Mouse (Mus musculus) left cerebral cortex, postnatal 25 days (tissue): Measurements from ENCODE around the gene Dagla. TPM values are rescaled to one million over a fixed set of nuclear protein-coding genes. Genes with fewer than 3 reads are reported as not detected.

Experiments
- DNase-seq, 2 experiments: peaks; one replicate each; pipeline ENCODE4 v3.0.0; 2022; ENCODE audit warnings: low spot score in 2 of 2, mixed read lengths in 1 of 2
- intact Hi-C: fragments of 180-260 bp; cut with DNase I; formaldehyde crosslinking; loops from one replicate; pipeline ENCODE4 v1.15.1; 2025
- total RNA-seq, 2 experiments: library from RNA; stranded (reverse); gene quantifications; 2 replicates each; pipeline ENCODE4 v1.2.3; 2021

The Dagla gene
- total RNA-seq, 2 experiments from 2014 or later: 90.4 to 91.2 TPM

DNA sequence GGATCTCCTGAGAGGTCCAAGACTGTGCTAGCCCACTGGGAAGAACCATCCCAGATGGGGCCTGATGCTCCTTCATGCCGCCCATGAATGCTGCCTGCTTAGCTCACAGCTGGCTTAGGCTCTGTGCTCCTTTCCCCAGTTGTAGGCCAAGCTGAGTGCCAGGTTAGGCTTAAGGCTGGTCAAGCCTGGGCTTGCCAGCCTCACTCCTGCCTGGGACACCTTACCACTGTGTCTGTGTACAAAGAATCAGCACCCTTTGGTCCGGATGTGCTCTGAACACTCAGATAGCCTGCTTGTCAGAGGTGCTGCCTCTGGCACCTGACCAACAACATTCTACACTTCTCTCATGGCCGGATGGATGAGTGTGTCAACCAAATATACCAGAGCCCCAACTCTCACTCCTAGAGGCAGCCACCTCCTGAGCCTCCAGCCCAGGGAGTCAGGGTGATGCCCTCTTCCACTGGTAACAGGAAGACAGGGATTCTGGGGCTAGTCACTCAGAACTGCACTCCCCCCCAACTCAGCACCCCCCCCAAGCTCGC lies 15.0 kb downstream of the Dagla start:
- intact Hi-C loops: loop anchor here (2.0 kb wide), 1 partner anchor 17 kb away; no protein-coding TSS in a partner anchor

DNA sequence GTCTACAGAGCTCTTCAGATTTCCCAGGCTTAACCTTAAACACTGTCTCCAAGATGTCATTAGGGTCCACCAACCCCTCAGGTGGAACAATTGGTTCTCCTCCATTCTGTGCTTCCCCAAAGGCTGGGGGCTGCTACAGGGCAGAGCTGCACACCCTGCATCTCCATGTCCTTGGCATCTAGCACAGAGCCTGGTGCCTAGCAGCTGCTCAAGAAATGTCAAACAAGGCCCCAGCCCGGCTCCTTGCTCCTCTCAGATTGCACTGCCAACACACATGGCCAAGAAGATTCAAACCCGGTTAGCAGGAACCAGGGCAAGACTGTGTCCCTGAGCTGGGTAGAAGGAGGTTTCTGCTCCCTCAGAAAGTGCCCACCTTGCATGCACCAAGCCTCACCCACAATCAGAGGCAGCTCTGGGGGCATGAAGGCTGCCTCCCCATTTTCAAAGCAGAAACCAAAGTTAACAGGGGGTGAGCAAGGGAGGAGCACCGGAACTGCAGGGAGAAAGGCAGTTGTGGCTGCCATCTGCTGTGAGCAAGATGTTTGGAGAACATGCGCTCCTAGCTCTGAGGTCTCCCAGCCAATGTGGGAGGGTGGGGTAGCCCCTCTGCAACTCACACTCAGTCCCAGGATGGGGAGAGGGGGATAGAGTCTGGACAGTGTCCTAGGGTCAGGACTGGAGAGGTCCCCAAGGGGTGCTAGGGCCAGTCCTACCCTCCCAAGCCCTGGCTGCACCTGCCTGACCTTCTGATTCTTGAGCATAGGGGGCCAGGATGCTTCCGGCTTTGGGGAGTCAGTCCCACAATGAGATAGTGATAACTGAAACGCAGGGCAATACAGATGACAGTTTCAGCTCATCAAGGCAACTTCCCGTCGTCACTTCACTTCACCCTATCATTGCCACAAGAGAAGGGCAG lies 16.3 kb downstream of the Dagla start:
- peak in 1 of 2 experiments; percentile 66 for DNase-seq
- intact Hi-C loops: no loop called here

More for the DNA sequence above, 15.0 kb downstream of the Dagla start:
- DNase-seq: no peak

DNA sequence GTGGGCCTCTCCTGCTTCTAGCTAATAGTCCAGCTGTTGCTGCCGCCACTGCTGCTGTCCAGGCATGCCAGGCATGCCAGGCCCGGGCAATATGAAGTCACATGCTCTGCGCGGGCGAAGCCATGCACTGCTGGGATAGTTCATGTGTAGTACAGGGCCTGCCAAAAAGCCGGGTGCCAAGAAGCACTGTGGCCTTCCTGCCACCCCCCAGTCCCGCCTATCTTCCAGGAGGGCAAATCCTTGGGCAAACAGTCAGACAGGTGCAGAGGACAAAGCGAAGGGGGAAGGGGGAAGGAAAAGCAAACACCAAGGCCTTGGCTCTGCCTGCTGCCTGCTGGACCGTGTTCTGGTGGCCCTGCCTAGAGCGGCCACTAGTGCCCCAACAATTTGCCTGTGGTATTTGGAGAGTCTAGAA lies 18.2 kb downstream of the Dagla start:
- DNase-seq: no peak
- intact Hi-C loops: no loop called here

DNA sequence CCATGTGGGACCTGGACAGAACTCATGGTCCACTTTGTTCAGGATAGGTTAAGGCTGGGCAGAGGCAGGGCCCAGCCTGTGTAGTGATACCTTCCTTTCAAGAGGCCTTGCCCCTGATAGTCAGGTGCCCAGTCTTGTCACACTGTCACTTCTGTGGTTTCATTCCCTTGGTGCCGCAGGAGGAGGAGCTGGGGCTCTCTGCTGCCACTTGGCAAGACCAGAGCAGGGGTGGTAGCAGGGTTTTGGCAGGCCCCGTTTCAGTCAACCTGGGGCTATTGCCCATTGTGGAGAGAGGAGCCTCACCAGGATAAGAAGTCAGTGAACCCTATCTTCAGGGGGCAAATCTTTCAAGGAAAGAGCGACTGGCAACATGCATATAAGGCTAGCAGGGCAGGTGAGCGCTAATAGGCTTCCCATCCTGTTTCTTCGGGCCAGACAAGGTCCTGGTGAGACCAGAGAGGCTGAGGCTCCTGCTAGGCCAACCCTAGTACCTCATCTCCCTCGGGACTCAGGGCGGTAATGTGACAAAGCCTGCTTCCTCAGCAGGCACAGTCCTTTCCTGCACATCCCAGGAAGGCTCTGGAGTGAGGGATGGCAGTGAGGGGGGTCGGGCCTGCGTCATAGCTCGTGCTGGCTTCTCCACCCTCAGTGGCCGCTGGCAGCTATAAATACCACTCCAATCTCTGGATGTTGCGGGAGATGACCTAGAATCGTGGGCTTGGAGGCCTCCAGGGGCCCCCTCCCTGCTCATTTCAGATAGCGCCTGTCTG lies 23.7 kb downstream of the Dagla start:
- intact Hi-C loops: no loop called here
- DNase-seq: peak in 1 of 2 experiments; percentile 73

DNA sequence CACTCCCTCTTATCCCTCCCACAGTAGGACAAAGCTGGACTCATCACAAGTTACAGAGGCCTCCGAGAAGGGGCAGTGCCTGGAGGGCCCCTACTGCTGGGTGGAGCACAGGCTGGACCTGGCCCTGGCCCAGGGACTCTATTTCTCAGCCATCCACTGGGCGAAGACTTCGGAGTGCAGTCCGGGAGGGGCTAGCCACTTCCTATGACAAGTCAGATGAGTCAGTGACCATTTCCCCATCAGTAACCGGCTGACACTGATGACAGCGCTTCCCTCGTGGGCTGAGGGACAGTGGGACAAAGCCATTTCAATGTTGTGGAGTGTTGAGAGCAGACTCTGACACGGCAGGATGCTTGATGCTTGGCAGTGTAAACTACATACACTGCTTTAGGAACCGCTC lies 25.0 kb downstream of the Dagla start:
- intact Hi-C loops: no loop called here
- DNase-seq: no peak

DNA sequence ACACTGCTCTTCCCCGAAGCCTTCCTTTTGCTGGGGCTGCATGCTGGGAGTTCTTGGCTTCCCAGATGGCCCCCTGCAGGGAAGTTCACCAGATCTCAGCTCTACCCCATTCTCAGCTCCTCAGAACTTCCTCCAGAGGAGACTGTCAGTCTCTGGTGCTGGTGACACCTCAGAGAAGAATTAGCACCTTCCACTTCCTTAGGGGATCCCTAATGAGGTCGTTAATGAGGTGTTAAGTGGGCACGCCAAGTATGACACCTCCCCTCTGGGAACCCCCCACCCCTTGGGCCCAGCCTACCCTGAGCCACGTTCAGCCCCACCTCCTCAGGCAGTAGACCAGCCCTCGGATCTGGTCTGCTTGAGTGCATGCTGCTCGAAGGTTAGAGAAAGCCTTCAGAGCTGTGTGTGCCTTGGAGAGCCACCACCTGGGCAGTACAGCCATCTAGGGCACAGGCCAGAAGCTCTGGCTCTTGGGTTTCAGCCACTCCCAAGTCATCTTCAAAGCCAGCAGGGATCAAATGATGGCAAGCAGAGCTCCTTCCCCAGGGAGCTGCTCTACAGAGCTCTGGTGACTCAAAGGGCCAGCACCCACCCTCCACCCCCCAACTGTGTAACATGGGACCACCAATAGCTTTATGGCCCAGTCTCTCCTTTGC lies 25.9 kb downstream of the Dagla start:
- intact Hi-C loops: no loop called here
- no peak for DNase-seq

DNA sequence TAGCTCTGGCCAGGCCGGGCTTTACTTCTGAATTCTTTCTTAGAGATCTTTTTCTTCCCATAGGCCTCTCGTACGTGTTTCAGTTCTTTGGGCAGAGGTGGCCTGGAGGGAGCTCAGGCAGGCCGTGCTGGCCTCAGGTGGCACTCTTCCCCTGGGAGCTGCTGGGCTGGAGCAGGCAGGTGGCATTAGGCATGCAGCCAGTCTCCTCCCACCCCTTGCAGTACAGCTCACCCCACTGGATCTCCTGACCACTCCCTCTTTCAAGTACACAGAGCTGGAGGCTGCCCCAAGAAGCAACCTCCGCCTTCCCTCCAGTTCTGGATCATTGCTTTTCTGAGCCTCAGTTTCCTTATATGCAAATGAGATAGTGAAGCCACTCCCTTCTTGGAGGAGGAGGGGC lies 26.9 kb downstream of the Dagla start:
- intact Hi-C loops: no loop called here

DNA sequence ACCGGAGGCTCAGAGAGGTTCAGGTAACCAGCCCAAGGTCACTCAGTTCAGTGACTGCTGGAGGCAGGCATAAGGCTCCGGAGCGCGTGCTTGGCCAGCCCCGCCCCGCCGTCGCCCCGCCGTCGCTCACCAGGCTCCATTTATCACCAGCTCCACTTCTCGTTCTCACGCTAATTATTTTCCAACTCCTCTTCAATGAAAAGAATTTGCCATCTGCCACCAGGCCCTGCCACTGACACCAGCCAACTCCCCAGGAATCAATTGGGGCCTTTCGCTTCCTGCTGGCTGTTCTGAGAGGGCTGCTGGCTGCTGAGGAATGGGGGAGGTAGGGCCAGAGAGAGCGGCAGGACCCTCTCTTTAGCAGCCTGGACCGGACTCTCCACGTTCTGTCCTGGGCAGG lies 27.3 kb downstream of the Dagla start:
- DNase-seq: no peak
- intact Hi-C loops: no loop called here

More for the DNA sequence above, 26.9 kb downstream of the Dagla start:
- no peak for DNase-seq

DNA sequence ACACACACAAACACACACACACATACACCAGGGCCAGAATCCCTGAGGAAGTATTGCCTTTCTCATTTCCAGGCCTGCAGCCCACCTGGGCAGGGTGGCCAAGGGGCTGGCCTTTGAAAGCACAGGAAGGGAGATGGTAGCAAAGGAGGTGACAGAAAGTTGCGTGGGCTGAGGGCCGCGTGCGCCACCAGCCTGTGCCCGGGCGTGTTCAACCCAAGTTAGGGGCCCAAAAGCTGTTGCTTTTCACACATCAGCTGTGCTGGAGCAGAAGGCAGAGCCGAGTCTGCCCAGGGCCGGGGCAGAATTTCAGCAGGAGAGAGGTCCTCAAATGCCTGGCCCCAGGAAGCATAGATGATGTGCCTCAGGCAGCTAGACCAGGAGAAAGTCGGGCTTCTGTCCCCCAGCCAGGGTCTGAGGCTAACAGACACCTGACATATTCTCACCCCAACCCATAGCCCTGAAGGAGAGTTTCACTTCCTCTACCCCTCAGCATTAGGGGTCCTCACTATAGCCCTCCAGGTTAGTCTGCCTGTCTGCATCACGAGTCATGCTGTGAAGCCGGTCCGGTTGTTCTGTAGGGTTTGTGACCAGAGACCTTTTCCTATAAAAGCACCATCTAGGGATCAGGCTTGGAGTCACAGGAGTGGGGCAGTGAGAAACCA lies 28.1 kb downstream of the Dagla start:
- peak; percentile 41 to 72 for DNase-seq
- intact Hi-C loops: no loop called here

DNA sequence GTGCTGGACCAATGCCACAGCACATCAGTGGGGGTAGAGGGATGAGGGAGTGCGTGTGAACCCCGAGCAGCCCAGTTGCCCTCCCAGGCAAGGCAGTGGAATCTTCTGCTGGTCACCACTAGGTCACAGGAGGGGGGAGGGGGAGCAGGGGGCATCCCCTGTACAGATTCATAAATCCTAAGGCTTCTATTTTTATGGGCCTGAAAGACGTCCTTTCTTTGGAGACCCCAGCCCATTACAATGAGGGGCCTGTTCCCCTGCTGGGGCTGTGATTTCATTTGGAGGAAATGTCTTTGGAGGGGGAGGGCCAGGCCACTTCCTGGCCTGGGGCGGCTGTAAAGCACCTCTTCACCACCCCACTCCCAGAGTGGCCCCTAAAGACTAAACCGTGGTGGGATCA lies 30.6 kb downstream of the Dagla start:
- intact Hi-C loops: no loop called here
- no peak for DNase-seq

DNA sequence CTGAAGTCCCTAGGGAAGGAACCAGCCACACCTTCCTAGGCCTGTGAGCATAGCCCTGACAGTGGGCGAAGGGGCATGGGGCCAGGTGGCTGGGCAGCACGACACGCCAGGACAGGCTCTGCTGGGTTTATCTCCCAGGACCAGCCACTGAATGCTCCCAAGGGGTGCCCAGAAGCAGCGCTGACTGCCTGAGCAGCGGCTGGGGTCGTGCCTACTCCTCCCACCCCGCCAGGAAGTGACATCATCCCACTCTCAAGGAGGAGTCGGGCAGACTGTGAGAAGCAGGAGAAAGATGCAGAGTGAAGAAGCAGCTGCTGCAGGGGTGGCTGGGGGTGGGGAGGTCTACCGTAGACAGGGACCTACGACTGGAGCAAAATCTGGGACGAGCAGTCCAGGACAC lies 31.9 kb downstream of the Dagla start:
- peak; percentile 66 to 91 for DNase-seq
- intact Hi-C loops: loop anchor here (2.0 kb wide), 1 partner anchor 18 kb away; no protein-coding TSS in a partner anchor

DNA sequence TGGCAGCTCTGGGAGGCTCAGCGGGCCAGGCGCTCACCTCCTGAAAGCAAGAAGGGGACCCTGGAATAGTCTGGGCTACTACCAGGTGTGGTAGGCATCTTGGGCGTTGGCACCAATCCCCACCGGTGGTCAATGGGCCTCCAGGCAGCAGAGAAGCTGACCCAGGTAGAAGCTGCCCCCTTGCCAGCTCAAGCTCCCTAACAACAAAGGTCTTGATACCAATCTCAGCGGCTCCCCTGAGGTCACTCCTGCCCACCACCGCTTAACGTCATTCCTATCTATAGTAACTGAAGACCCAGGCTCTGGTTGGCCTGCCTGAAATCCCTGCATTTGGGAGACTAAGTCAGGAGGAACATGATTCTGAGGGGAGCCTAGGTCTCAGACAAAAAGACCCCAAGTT lies 33.1 kb downstream of the Dagla start:
- intact Hi-C loops: no loop called here
- DNase-seq: no peak

DNA sequence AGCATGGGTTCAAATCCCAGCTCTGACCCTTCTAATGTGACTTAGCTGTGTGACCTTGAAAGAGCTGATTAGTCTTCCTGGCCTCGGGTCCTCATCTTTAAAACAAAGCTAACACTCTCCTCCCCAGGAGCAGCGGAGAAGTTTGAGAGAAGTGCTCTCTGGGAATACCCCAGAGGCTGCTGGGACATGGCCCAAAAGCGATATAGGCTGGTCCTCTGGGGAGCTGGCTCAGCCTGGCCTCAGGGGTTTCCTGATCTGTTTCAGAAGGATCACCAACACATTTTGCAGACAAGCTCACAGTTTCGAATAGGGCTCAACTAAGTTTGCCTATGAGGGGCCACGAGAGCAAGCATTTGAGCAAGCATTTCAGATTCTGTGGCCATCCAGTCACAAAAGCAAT lies 34.3 kb downstream of the Dagla start:
- DNase-seq: no peak
- intact Hi-C loops: no loop called here

DNA sequence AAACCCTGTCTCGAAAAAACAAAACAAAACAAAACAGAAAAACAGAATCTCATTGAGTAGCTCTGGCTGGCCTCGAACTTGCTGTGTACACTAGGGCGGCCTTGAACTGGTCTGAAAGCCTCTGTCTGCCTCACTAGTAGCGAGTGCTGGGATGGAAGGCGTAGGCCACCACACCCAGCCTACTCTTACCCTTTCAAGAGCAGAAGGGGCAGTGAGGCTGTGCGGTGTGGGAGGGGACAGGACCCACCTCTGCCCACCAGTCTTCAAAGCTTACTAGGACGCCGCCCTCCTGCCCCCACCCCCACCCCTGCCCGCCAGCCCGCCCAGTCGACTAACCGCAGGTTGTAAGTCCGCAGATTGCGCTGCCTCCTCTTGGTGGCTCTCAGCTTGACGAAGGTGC lies 35.8 kb downstream of the Dagla start:
- DNase-seq: no peak
- intact Hi-C loops: no loop called here

DNA sequence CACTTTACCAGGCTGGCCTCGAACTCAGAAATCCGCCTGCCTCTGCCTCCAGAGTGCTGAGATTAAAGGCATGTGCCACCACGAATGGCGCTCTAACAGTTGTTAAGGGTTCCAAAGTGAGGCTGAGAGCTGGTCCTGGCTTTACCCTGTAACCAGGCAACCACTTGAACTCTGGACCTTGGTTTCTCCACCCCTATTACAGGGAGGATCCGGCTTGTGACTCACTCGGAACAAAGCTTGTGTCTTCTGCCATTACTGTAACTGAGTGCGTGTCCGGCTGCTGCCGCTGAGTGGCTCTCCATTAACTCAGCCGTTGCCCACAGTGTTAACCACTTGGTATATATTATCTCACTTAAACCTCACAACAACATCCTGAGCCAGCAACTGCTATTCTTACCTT lies 36.7 kb downstream of the Dagla start:
- intact Hi-C loops: no loop called here
- DNase-seq: no peak

DNA sequence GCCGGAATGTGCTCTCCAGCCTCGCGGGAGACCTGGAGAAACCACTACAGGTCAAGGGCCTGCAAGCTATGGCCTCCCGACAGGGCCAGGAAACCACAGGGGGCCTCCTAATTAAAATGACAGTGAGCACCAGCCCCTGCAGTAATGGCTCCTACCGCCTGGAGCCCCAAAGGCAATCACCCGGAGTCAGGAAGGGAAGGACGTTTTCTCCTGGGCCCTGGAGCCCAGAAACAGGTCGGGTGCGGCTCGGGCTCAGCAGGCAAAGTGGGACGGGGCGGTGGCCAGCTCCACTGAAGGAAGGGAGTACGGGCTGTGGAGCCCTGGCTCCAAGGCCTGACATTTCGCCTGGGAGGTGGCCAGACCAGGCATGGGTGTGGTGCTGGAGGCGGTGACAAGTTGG lies 37.6 kb downstream of the Dagla start:
- DNase-seq: no peak
- intact Hi-C loops: no loop called here

DNA sequence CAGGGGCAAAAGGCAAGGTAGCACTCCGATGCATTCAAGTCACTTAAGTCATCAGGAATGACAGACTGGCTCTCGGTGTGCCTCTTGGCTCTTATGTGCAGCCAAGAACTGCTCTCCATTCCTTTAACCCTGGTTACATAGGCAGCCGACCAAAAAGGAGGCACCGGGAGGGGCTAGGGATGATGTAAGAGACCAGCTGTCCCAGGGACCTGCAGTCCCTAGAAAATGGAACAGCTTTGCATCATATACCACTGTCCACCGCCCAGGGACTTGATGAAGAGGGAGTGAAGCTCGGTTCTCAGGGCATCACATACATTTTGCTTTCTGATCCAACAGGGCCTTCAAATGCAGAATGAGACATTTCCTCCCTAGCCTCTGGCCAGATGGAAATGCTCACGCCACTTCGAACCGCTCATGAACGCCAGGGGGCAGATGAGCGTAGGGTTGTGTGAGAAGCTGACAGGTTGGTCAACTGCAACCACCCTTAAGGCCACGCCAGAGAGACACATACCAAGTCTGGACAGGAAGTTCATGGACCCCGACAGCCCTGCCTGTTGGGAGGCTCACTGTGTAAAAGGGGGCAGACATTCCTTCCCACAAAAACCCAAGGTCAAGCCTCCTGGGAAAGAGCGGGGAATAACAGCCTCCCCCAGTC lies 38.4 kb downstream of the Dagla start:
- intact Hi-C loops: loop anchor here (1.0 kb wide), 1 partner anchor 39 kb away; no protein-coding TSS in a partner anchor
- DNase-seq: peak; percentile 69 to 75

DNA sequence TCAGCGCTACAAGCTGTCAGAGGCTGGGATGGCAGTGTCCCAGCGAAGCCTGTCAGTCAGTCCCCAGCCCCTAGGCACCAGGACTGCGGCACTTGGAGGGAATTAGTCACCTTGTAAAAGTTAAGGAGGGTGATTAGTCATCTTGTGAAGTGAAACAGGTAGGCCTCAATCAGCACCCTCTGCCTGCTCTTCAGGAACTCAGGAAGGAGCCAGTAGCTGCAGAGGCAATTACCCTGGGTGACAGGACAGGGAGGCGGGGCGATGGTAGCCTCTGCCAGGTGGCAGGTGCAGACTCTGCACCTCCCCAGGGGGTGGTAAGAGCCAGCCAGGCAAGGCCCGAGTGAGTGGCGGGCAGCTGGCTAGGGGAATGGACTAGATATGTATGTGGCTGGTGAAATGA lies 43.3 kb downstream of the Dagla start:
- DNase-seq: no peak
- intact Hi-C loops: no loop called here
